Mouse (Mus musculus) bone marrow, adult 2 months (tissue): ENCODE data around the gene Kank1. TPM values are rescaled to one million over a fixed set of nuclear protein-coding genes. Genes with fewer than 3 reads are reported as not detected.
A peak's percentile ranks its signal among the peaks of the same experiment; 100 is the strongest.

Source experiments
- H3K27ac ChIP-seq: fragments of 200-500 bp; 2 replicates; pipeline ENCODE4 v1.5.1; 2012; ENCODE audit warnings: low read depth, mild to moderate bottlenecking, control low read depth, inconsistent platforms, low read length; ENCODE audit not compliant: control insufficient read depth, poor library complexity, insufficient read depth
- H3K4me1 ChIP-seq: fragments of 200-500 bp; 2 replicates; pipeline ENCODE4 v1.6.1; 2011; ENCODE audit warnings: low read length; ENCODE audit not compliant: control insufficient read depth, insufficient read depth
- H3K4me3 ChIP-seq: fragments of 200-500 bp; replicated peaks from 2 replicates; pipeline ENCODE3; 2011; ENCODE audit warnings: mild to moderate bottlenecking, low read depth, low read length, control low read depth; ENCODE audit not compliant: control insufficient read depth
- CTCF ChIP-seq: fragments of 200-500 bp; IDR thresholded peaks from 2 replicates; pipeline ENCODE4 v1.5.1; 2011; ENCODE audit warnings: low read length, control low read depth; ENCODE audit not compliant: control insufficient read depth, insufficient read depth
- POLR2A ChIP-seq: fragments of 200-500 bp; IDR thresholded peaks from 2 replicates; pipeline ENCODE4 v1.6.1; 2011; ENCODE audit warnings: low read depth, mild to moderate bottlenecking, control low read depth, low read length, borderline replicate concordance; ENCODE audit not compliant: control insufficient read depth
- WGBS: fragments of 180-500 bp; shearing (Covaris S2); methylation state at CpG from one replicate; pipeline ENCODE4 v1.1.7; 2018; 5-methylcytosine and 5-hydroxymethylcytosine counted together
- polyA plus RNA-seq: library from polyadenylated mRNA; stranded (reverse); fragments of >200 nt; gene quantifications from 2 replicates; pipeline ENCODE4 v1.2.4, GENCODE M21; 2011; ENCODE audit warnings: low replicate concordance; ENCODE audit not compliant: missing spikeins, insufficient read depth, insufficient read length

The Kank1 gene
- polyA plus RNA-seq, 1 experiment = 6.8 TPM

DNA sequence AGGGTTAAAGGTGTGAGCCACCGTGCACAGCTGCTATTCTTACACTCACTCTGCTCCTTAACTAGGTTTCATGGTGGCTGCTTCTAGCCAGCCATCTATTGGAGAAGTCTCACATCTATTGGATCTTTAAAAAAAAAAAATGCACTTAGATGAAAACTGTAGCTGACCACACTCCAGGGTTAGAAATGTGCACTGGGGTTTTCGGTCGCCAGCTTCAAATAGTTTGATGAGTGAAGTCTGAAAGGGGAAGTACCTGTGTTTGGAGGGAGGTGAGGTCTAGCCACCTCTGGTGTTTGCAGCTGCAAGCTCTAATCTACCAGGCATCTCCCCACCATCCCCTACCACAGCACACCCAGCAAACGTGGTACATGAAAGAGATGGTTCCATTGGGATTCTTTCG lies 74.2 kb downstream of the Kank1 start:
- WGBS = 24% methylated on average over 5 of the region's 5 CpGs
- TF ChIP-seq CTCF = no peak
- TF ChIP-seq POLR2A = no peak
- Histone ChIP-seq H3K27ac (no peak overlapping the region), H3K4me1 (no peaks in the 10 kb centered on the region; the same call in 1 of the 2 replicates), H3K4me3 (no peak overlapping the region)

DNA sequence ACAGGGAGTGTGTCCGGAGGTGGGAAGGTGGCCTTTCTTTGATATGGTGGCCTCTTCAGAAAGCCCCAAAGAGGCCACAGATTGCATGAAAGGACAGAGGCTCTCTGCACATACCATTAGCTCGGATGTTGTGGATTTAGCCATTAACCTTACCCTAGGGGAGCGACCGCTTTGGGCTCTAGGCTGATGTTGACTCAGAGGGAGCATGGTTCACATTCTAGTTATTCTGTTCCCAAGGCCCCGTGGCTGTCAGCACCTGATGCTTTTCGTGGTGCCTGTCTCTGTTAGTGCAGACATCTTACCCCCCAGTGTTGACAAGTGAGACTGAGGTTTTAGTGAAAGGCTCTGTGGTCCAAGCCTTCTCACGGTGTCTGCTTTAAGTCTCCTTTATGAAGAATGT lies 74.9 kb downstream of the Kank1 start:
- 78% methylated on average over 7 of the region's 7 CpGs for WGBS
- TF ChIP-seq POLR2A (no peak), CTCF (no peak)
- no peaks in the 10 kb centered on the region; the same call in 1 of the 2 replicates for H3K4me1 ChIP-seq
- no peak overlapping the region for H3K4me3 ChIP-seq
- no peak overlapping the region for H3K27ac ChIP-seq

DNA sequence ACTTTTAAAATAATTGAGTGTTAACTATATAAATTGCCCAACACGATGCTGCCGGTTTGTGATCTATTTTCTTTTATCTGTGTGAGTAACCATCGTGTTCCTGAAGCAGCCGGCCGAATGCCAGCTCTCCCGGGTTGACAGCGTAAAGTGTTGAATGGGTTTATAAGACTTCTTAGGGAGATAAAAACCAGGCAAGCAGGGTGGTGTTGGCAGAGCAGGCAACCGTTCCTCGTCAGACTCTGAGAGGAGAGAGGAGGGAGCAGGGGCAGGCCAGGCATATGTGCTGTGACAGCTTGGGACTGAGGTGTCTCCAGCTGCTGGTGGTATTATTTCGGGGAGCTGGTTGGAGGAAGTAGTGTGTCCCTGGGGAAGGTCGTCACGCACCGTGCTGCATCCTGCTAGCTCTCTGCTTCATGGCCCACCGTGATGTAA lies 78.7 kb downstream of the Kank1 start:
- WGBS = 44% methylated on average over 14 of the region's 14 CpGs

DNA sequence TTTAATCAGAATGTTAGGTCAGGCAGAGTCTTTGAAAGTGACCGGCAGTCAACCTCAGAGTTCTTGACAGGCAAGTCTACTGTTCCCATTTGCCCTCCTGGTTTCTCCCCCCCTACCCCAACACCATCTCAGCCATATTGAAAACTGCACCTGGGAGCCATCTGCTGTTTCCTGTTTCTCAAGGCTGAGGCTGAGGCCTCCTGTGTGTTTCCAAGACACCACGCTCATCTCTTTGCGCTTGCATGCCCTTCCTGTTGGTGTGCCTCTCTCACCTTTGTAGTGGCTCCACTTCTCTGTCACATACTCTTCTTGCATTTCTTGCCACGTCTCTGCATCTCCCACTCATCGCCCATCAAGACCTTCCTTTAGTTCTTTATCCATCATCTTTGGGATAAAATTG lies 79.2 kb downstream of the Kank1 start:
- Histone ChIP-seq H3K4me3 (no peak overlapping the region), H3K4me1 (no peaks in the 10 kb centered on the region; the same call in 1 of the 2 replicates), H3K27ac (no peak overlapping the region; the same call in 1 of the 2 replicates)
- TF ChIP-seq CTCF (no peak), POLR2A (no peak)
- WGBS = 75% methylated on average over 5 of the region's 5 CpGs

More for the DNA sequence above, 78.7 kb downstream of the Kank1 start:
- no peak overlapping the region; the same call in 1 of the 2 replicates for H3K27ac ChIP-seq
- TF ChIP-seq CTCF (no peak), POLR2A (no peak)
- no peak overlapping the region for H3K4me3 ChIP-seq
- H3K4me1 ChIP-seq = no peaks in the 10 kb centered on the region; the same call in 1 of the 2 replicates

DNA sequence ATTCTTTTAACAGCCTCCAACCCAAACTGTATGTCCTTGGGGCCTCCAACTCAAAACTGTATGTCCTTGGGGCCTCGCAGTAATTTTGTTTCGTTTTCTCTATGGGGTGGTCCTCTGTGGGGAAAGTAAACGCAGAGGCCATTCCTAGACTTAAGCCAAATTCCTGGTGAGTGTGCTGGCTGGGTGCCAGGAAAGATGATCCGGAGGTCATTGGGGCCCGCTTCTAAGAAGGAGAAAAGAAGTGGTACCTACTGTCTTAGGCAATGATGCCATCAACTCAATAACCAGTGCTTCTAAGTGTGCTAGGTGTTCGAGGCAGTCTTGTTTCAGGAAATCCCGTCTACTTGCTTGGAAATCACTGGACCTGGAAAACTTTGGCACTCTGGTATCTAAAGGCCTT lies 87.5 kb downstream of the Kank1 start:
- no peak overlapping the region for H3K27ac ChIP-seq
- TF ChIP-seq CTCF (no peak), POLR2A (no peak)
- 78% methylated on average over 7 of the region's 7 CpGs for WGBS
- no peaks in the 10 kb centered on the region for H3K4me1 ChIP-seq
- no peak overlapping the region for H3K4me3 ChIP-seq

DNA sequence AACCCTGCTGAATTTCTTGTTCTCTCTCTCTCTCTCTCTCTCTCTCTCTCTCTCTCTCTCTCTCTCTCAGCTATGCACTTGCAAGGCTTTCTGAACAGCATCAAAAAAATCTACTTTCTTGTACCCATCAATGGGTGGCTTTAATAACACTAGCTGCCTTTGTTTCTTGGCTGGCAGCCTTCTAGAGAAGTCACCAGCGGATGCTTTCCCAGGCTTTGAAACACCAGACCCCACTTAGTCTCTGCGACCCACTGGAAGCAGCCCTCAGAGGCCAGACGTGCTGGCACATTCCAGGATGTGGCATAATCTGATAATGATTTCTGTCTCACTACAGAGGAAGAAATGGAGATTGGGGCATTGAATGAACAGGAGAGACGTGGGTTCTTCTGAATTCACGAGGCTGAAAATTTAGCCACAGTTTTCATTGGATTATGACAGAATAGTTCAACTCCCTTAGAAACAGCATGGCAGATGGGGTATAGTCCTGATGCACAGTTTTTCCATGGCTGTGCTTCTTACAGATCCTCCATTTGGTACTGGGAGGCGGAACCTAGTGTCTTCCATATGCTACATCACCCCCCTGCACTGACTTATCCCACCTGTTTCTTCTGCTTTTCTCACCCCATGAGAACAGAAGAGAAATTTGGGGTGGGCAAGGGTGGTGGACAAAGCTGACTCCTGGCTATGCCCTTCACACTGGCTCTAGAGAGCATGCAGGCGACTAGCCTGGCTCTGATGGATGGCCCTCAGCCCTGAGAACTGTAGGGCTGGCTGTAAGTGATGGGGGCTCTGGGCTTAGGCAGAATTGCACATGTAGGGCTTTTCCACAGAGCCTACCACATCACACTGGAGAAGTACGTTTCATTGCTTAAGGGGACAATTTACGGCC lies 88.6 kb downstream of the Kank1 start:
- Histone ChIP-seq H3K4me1 (no peaks in the 10 kb centered on the region), H3K4me3 (no peak overlapping the region), H3K27ac (no peak overlapping the region)
- WGBS = 33% methylated on average over 9 of the region's 9 CpGs
- TF ChIP-seq CTCF = no peak
- no peak for TF ChIP-seq POLR2A

DNA sequence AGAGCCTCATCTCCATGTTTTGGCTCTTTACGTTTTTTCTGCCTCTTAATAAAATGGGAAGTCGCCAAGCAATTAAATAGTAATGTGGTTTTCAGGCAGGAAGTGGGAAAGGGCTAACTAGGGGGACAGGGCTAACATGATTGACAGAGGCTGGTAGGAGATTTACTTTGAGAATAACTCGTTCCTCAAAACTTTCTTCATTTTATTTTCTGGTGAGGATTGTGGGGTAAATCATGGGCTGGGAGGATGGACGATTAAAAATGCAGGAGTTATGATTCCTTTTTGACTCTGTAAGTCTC lies 89.2 kb downstream of the Kank1 start:
- TF ChIP-seq CTCF (no peak), POLR2A (no peak)
- H3K27ac ChIP-seq = no peak overlapping the region
- H3K4me1 ChIP-seq = no peaks in the 10 kb centered on the region
- WGBS = under 1% methylated on average over 4 of the region's 4 CpGs
- no peak overlapping the region for H3K4me3 ChIP-seq

DNA sequence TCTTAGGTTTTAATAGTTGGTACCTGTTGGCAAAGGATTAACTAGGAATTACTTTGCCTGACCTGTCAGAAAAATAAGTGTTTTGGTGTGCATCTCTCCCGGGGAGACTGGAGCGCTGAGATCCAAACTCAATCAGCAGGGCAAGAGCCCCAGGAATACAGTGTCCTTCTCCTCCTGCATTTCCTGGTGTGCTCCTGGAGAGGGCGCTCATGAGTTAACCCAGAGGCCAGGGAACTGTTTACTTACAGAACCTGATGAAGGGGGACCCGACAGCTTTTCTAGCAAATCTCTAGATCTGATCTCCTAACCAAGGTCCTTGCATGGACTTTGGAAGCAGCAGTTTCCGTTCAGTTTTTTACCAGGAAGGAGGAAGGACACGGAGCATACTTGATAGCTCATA lies 90.9 kb downstream of the Kank1 start:
- 64% methylated on average over 6 of the region's 6 CpGs for WGBS
- TF ChIP-seq CTCF = peak; percentile 4; the same call in 1 of the 2 replicates
- no peak for TF ChIP-seq POLR2A
- H3K4me3 ChIP-seq = no peak overlapping the region
- no peaks in the 10 kb centered on the region for H3K4me1 ChIP-seq
- no peak overlapping the region for H3K27ac ChIP-seq
